Mouse (Mus musculus): ENCODE measurements around the gene Pik3r1. TPM values are rescaled to one million over a fixed set of nuclear protein-coding genes. Genes with fewer than 3 reads are reported as not detected.

Pik3r1 gene
- polyA plus RNA-seq, 1 experiment from 2014 or later, result 46.8 TPM

DNA sequence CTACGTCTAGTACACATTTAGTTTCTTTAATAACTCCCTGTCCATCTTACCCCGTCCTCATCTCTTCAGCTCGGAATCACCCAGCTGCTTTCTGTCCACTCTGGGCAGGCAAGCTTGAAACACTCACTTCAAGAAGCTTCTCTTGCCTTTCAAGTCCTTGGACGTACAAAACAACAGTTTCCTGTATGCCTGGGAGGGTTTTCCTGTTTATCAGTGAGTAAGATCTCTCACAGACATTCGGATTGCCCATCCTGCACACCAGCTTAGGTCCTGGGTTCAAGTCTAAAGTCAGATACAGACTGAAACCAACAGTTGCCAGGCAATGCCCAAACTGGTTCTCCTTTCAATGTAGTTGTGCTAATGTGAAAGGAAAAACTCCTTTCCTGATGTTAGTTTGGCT is 23.1 kb downstream of the Pik3r1 start:
- H3K9ac ChIP-seq, result no peak overlapping the region
- WGBS, result 83% methylated on average over 5 of the region's 5 CpGs
- ATAC-seq (ENCODE audit: low FRiP score), result no peak

DNA sequence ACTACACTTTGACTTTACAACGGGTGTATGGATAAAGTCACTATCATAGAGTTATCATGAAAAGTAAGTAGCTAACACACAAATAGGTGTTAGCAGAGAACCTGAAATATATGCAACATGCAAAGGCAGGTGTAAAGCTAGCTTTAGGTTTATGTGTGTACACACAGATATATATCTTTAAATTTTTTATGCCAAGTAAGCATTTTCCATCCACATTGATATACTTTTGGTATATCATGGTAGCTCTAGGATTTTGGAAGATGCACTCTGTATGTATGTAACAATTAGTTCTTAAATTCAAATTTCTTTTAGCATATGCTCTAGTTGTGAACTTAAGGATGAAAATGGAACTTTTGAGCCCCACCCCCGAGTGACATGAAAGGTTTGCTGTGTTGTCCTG is 24.0 kb downstream of the Pik3r1 start:
- H3K4me3 ChIP-seq, result no peak overlapping the region
- H3K9ac ChIP-seq, result no peak overlapping the region
- no peaks in the 10 kb centered on the region for H3K9me3 ChIP-seq
- ATAC-seq (ENCODE audit: low FRiP score), result no peak
- H3K36me3 ChIP-seq, result no peaks in the 10 kb centered on the region
- no peak overlapping the region for H3K27ac ChIP-seq
- 86% methylated on average over 2 of the region's 2 CpGs for WGBS
- 0 out of 2 replicates have a peak, but pooled peaks cover 4% of the 10 kb centered on the region for H3K4me1 ChIP-seq (replicated peaks)
- H3K27me3 ChIP-seq, result no peaks in the 10 kb centered on the region
- H3K4me2 ChIP-seq, result no peak overlapping the region

More for the DNA sequence above, 23.1 kb downstream of the Pik3r1 start:
- Histone ChIP-seq H3K36me3 (no peaks in the 10 kb centered on the region), H3K4me1 (replicated peaks) (0 out of 2 replicates have a peak, but pooled peaks cover 3% of the 10 kb centered on the region), H3K4me2 (no peak overlapping the region), H3K27me3 (no peaks in the 10 kb centered on the region), H3K4me3 (no peak overlapping the region), H3K9me3 (no peaks in the 10 kb centered on the region), H3K27ac (no peak overlapping the region)

DNA sequence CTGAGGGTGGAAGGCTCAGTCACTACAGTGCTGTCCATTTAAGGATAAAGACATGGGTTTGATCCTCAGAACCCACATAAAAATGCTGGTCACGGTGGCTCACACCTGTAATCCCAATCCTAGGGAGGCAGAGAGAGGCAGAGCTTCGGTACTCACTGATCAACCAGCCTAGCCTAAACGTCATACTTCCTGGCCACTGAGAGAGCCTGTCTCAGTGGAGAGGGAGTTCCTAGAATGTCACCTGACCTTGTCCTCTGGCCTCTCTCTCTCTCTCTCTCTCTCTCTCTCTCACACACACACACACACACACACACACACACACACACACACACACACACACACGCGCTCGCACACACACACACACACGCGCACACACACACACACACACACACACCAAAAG is 24.8 kb downstream of the Pik3r1 start:
- ATAC-seq (ENCODE audit: low FRiP score), result no peak
- Histone ChIP-seq H3K9me3 (no peaks in the 10 kb centered on the region), H3K36me3 (no peaks in the 10 kb centered on the region), H3K9ac (no peak overlapping the region), H3K27ac (no peak overlapping the region), H3K4me3 (no peak overlapping the region), H3K4me1 (replicated peaks) (0 out of 2 replicates have a peak, but pooled peaks cover 7% of the 10 kb centered on the region), H3K27me3 (no peaks in the 10 kb centered on the region), H3K4me2 (no peak overlapping the region)
- WGBS, result 78% methylated on average over 8 of the region's 8 CpGs

DNA sequence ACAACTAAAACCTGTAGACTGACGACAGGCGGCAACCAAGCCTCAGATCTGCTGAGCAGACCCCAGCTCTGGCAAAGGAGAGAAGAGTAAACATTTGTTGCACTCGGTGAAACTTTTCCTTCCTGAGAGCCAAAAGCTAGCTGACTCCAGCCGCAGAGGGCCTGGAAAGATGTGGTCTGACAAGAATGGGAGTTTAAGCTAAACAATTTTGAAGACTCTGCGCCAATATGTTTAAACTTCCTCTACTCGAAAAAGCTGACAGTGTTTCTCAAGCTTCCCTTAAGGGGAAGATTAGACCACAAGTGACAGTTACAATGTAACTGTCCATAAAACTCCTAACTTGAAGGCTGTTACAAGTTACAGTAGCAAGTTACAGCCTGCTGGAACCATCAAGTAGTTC is 25.4 kb downstream of the Pik3r1 start:
- 81% methylated on average over 6 of the region's 6 CpGs for WGBS
- no peaks in the 10 kb centered on the region for H3K36me3 ChIP-seq
- no peak overlapping the region for H3K4me3 ChIP-seq
- H3K9ac ChIP-seq, result no peak overlapping the region
- H3K4me2 ChIP-seq, result no peak overlapping the region
- 0 out of 2 replicates have a peak, but pooled peaks cover 7% of the 10 kb centered on the region for H3K4me1 ChIP-seq (replicated peaks)
- no peaks in the 10 kb centered on the region for H3K9me3 ChIP-seq
- H3K27me3 ChIP-seq, result no peaks in the 10 kb centered on the region
- no peak overlapping the region for H3K27ac ChIP-seq
- ATAC-seq (ENCODE audit: low FRiP score), result no peak

DNA sequence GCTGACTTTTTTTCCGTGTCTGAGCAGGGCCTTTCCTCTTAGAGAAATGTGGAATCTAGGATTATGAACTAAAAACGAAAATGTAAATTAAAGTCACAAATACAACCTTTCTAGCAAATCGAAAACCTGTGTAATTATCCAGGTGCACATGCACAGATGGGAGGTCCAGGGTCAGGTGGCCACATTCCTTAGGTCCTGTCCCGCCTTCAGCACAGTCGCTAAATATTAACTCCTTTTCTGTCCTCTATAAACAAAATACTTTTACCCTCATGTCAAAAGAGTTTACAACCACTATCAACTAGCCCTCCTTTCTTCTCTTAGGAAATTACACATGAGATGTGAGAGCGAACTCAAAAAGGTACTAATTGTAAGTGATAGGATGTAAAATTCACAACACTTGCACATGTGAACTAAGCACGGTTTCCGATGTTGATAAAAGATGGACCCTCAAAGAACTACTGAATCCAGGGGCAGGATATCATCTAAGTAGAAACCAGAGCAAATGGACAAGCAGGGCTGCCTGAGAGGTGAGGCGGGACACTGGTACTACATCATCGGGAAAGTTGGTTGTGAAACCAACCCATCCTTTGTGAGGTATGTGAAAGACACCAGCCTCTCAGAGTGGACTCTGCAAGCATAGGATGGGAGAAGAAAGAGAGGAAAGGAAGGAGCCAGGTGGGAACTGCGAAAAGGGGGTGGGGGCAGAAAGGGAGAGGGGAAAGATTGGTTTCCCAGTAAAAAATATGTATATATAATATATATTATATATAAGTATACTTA is 26.3 kb downstream of the Pik3r1 start:
- Histone ChIP-seq H3K9me3 (no peaks in the 10 kb centered on the region), H3K9ac (no peak overlapping the region), H3K27ac (no peak overlapping the region), H3K4me2 (no peak overlapping the region), H3K4me1 (replicated peaks) (0 out of 2 replicates have a peak, but pooled peaks cover 7% of the 10 kb centered on the region), H3K4me3 (no peak overlapping the region), H3K36me3 (no peaks in the 10 kb centered on the region), H3K27me3 (no peaks in the 10 kb centered on the region)
- WGBS, result 93% methylated on average over 11 of the region's 11 CpGs
- ATAC-seq (ENCODE audit: low FRiP score), result no peak

DNA sequence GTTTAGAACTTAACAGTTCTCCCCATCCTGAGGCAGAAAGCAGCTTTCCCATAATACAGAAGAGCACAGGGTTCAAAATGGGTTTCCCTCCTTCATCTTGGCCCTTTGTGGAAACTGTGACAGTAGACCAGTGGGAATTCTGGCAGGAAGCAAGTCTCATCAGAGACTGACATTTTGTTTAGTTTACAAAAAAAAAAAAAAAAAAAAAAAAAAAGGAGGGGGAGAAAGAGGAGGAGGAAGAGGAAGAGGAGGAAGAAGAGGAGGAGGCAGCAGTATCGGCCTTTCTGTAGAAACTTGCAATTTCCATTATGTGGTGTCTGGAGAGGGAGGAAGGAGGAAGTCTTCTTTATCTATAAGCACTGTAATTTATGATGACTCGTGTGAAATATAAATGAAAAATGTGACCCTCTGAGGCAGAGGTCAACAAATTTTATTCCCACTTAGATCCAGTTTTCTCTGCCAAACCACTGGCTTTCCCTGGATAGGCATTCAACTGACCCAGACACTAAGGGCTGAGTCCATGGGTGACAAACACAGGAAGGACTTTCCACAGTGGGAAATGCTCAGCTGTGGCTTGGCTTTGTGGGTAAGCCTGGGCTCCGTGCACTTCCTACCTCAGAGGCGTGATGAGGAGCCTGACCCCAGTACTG is 28.2 kb downstream of the Pik3r1 start:
- no peak for ATAC-seq (ENCODE audit: low FRiP score)
- 78% methylated on average over 4 of the region's 4 CpGs for WGBS
- Histone ChIP-seq H3K9ac (no peak overlapping the region), H3K4me1 (replicated peaks) (peaks cover 11% of the 10 kb centered on the region; the same call in 1 of the 2 replicates), H3K27ac (no peak overlapping the region), H3K36me3 (no peaks in the 10 kb centered on the region), H3K27me3 (no peaks in the 10 kb centered on the region), H3K4me3 (no peak overlapping the region), H3K9me3 (no peaks in the 10 kb centered on the region), H3K4me2 (no peak overlapping the region)

DNA sequence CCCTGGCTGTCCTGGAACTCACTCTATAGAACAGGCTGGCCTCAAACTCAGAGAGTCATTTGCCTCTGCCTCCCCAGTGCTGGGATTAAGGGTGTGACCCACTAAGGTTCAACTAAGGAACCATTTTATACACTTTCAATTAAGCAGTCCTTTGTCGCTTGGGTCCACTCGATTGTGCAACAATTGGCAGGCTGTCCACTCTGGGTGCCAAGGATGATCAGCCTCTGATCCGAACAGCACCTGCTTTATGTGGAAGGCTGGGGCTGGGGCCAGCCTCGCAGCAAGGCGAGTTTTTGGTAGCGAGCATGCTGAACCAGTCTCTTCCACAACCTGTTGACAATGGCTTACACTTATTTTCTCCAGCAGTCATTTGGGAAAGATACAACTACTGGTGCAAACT is 29.2 kb downstream of the Pik3r1 start:
- Histone ChIP-seq H3K4me3 (no peak overlapping the region), H3K9ac (no peak overlapping the region), H3K27me3 (no peaks in the 10 kb centered on the region), H3K27ac (no peak overlapping the region), H3K9me3 (no peaks in the 10 kb centered on the region), H3K4me1 (replicated peaks) (peaks cover 11% of the 10 kb centered on the region; the same call in 1 of the 2 replicates), H3K36me3 (no peaks in the 10 kb centered on the region), H3K4me2 (no peak overlapping the region)
- 80% methylated on average over 6 of the region's 6 CpGs for WGBS
- ATAC-seq (ENCODE audit: low FRiP score), result no peak

DNA sequence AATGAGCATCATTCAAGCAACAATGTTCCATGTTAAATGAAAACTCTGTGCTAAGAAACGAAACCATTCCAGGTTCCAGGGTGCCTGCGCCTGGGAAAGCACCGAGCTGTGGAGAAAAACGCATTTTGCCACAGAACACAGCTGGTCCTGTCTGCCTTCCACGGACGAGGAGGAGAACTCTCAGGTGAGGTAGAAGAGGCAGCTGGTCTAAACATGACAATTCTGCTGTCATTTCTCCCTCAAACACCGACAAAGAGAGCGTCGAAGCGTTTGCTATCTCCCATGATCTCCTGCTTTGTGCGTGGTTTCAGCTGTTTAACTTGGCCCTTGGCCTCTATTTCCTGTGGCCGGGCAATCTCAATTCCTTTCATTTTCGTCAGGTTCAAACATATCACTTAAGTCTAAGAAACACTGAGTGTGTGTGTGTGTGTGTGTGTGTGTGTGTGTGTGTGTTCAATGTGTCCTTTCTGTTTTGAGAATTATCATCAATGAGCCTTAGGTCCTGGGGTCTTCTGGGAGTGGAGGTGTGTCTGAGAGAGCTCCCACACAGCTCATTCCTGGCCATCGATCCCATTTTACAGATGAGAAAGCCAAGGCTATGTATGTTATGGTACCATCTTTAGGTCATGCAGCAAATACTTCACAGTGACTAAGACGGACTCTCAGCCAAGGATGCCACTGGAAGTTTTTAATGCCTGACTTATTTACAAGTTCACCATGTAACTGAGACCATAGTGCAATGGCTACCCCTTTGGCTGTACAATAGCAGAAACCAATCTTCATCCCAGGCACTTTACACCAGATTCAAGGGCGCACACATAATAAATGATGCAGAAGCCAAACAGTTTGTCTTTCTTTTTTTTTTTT is 31.3 kb downstream of the Pik3r1 start:
- Histone ChIP-seq H3K4me1 (replicated peaks) (peaks cover 16% of the 10 kb centered on the region), H3K4me2 (no peak overlapping the region), H3K36me3 (no peaks in the 10 kb centered on the region), H3K9ac (no peak overlapping the region), H3K4me3 (no peak overlapping the region), H3K27ac (no peak overlapping the region), H3K27me3 (no peaks in the 10 kb centered on the region), H3K9me3 (no peaks in the 10 kb centered on the region)
- ATAC-seq (ENCODE audit: low FRiP score), result no peak
- WGBS, result 75% methylated on average over 16 of the region's 16 CpGs

DNA sequence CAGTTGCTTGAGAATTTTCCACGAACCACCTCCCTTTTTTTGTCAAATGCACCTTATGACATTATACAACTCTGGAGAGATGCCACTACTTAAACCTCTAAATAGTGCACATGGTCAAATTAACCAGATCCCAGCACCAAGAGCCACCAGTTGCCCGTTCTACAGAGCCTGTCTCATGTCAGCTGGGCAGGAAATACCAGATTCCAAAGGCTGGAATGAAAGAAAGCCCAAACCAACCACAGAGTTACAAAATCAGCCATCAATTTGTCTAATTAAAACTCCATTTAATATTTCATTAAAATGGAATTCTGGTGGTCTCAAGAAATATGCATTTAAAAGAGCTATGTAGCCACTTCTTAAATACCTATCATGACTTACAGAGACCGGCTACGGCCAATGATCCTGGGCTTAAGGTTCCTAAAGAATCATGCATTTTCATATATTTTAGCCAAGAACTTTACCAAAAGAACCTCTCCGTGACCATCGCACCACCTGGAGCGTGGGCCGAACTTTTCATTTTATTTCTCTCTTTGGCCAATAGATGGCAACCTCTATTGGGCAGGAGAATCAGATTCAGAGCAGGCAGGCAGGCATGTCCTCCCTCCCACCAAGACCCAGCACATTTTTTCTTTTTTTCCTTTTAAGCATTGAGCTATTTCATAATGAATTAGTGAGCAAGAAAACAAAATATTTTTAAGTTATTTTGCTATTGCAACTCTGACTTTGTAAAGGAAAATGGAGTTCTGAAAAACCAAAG is 32.5 kb downstream of the Pik3r1 start:
- no peak for ATAC-seq (ENCODE audit: low FRiP score)
- Histone ChIP-seq H3K4me1 (replicated peaks) (peaks cover 17% of the 10 kb centered on the region), H3K4me3 (no peak overlapping the region), H3K9me3 (no peaks in the 10 kb centered on the region), H3K27ac (no peak overlapping the region), H3K27me3 (no peaks in the 10 kb centered on the region), H3K36me3 (no peaks in the 10 kb centered on the region), H3K4me2 (no peak overlapping the region), H3K9ac (no peak overlapping the region)
- WGBS, result 67% methylated on average over 8 of the region's 8 CpGs

DNA sequence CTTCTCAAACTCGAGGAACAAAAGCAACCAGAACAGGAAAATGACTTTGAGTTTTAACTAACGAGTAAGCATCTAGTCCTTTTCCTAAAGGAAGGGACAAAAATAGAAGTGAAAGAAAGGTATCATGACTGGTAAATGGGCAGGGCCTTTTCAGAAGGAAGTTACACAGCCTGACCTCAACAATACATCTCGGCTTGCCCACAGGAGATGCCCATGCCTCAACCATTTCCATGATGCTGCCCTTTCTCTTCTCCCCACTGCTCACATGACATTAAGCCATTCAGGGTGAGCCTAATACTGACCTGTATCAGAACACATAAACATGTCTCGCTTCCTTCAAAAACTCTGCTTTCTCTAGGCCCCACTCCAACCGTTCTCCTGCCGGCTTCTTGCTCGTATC is 33.8 kb downstream of the Pik3r1 start:
- Histone ChIP-seq H3K27me3 (no peaks in the 10 kb centered on the region), H3K4me2 (no peak overlapping the region), H3K36me3 (no peaks in the 10 kb centered on the region), H3K27ac (no peak overlapping the region), H3K9ac (no peak overlapping the region), H3K4me1 (replicated peaks) (peaks cover 26% of the 10 kb centered on the region), H3K4me3 (no peak overlapping the region), H3K9me3 (no peaks in the 10 kb centered on the region)
- WGBS, result 89% methylated on average over 7 of the region's 7 CpGs
- ATAC-seq (ENCODE audit: low FRiP score), result no peak

DNA sequence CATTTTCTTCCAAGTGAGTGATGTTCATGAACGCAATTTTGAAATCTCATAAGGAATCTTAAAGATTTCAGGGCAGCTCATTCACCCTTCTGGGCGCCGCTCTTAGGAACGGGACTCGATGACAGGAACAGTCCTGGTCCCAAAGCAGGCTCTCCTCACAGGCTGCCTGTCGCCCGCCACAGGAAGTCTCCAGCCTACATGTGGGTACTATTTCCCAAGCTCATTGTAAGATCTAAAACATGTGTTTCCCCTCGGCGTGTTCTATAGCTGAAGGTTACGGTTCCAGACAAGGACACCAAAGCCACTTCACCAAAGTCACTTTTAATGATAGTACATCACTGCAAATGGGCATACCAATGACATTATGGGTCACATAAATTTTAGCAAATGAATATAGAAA is 35.3 kb downstream of the Pik3r1 start:
- WGBS, result 88% methylated on average over 10 of the region's 10 CpGs
- no peak for ATAC-seq (ENCODE audit: low FRiP score)
- H3K36me3 ChIP-seq, result no peaks in the 10 kb centered on the region
- H3K27ac ChIP-seq, result no peak overlapping the region
- no peak overlapping the region for H3K4me2 ChIP-seq
- no peaks in the 10 kb centered on the region for H3K9me3 ChIP-seq
- H3K4me1 ChIP-seq (replicated peaks), result peaks cover 24% of the 10 kb centered on the region
- H3K4me3 ChIP-seq, result no peak overlapping the region
- no peak overlapping the region for H3K9ac ChIP-seq
- no peaks in the 10 kb centered on the region for H3K27me3 ChIP-seq

DNA sequence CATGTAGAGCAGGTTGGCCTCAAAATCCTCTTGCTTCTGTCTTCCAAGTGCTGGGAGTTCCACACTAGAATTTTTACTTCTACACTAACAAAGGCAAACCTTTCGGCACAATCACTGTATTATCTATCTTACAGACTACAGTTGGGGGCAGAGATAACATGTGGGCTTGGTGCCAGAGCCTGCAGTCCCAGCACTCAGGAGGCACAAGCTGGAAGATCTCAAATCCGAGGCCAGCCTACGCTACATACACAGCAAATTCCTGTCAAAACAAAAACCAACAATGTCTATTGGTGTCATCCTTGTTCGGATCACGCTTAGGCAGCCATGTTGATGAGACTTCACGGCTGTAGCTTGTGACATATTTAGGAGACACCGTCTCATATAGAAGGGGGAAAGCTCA is 36.2 kb downstream of the Pik3r1 start:
- 91% methylated on average over 7 of the region's 7 CpGs for WGBS

More for the DNA sequence above, 36.2 kb downstream of the Pik3r1 start:
- Histone ChIP-seq H3K4me3 (no peak overlapping the region), H3K4me1 (replicated peaks) (peaks cover 24% of the 10 kb centered on the region), H3K27me3 (0 out of 2 replicates have a peak, but pooled peaks cover 2% of the 10 kb centered on the region), H3K36me3 (no peaks in the 10 kb centered on the region), H3K9me3 (no peaks in the 10 kb centered on the region), H3K27ac (no peak overlapping the region), H3K4me2 (no peak overlapping the region), H3K9ac (no peak overlapping the region)
- ATAC-seq (ENCODE audit: low FRiP score), result no peak
